Mouse (Mus musculus): ENCODE data around the gene Acad11. TPM values are rescaled to one million over a fixed set of nuclear protein-coding genes. Genes with fewer than 3 reads are reported as not detected.

Acad11 gene
- polyA plus RNA-seq, 1 experiment from 2014 or later: 10.3 TPM

DNA sequence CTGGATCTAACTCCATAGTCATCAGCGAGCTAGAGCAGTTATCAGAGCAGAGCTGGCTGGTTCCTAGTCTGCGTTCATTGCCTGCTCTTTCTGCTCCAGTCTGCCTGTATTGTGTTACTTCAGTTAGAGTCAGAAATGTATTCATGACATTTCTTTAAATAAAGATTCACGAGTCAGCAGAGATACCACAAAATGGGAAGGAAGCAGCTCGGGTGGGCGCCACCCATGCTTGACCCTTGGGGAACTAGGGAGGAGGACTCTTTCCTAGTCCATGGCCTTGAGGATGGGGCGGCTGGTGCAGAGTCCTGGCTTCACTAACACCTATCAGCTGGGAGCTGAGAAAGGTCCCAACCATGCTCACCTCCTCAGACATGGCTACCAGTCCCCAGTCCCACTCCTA lies 77.2 kb downstream of the Acad11 start:
- no peak for DNase-seq (ENCODE audit: low spot score)
- Histone ChIP-seq H3K4me3 (ENCODE audit: low read depth, low read length) (no peak overlapping the region), H3K27ac (replicated peaks; ENCODE audit: low read depth, low read length) (no peak overlapping the region)

DNA sequence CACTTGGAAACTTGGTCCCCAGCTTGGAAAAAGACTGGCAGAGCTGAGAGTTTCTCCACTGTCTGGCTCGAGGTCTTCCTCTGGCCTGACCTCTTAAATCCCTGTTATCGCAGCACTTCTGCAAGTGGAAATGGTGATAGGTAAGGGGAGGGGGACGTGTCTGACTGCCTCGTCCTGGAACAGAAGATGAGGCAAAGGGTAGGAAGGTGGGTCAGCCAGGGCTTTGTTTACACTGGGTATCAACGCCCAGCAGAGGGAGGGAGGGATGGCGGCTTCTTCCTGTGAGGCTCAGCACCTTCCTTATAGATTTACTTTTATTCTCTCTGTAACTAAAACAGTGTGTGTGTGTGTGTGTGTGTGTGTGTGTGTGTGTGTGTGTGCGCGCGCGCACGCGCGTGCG lies 79.6 kb downstream of the Acad11 start:
- Histone ChIP-seq H3K4me2 (ENCODE audit: low read depth, severe bottlenecking) (no peak overlapping the region), H3K27ac (replicated peaks; ENCODE audit: low read depth, low read length) (no peak overlapping the region), H3K36me3 (ENCODE audit: control insufficient read depth, insufficient read depth, low read length) (no peaks in the 10 kb centered on the region), H3K4me3 (ENCODE audit: low read depth, low read length) (no peak overlapping the region), H3K4me1 (ENCODE audit: control insufficient read depth, insufficient read depth, low read length) (no peaks in the 10 kb centered on the region), H3K9me3 (ENCODE audit: control insufficient read depth, low read length) (no peaks in the 10 kb centered on the region), H3K27me3 (ENCODE audit: control insufficient read depth, insufficient read depth, low read length) (no peaks in the 10 kb centered on the region), H3K9ac (ENCODE audit: low read length) (no peak overlapping the region)
- ATAC-seq (ENCODE audit: insufficient number of reproducible peaks, low FRiP score, low TSS enrichment, low read depth) (no peak), DNase-seq (ENCODE audit: low spot score) (no peak)
- WGBS: 87% methylated on average over 14 of the region's 14 CpGs

More for the DNA sequence above, 77.2 kb downstream of the Acad11 start:
- Histone ChIP-seq H3K4me1 (ENCODE audit: control insufficient read depth, insufficient read depth, low read length) (no peaks in the 10 kb centered on the region), H3K9ac (ENCODE audit: low read length) (no peak overlapping the region), H3K4me2 (ENCODE audit: low read depth, severe bottlenecking) (no peak overlapping the region), H3K9me3 (ENCODE audit: control insufficient read depth, low read length) (no peaks in the 10 kb centered on the region), H3K36me3 (ENCODE audit: control insufficient read depth, insufficient read depth, low read length) (no peaks in the 10 kb centered on the region), H3K27me3 (ENCODE audit: control insufficient read depth, insufficient read depth, low read length) (no peaks in the 10 kb centered on the region)
- WGBS: 92% methylated on average over 6 of the region's 6 CpGs
- ATAC-seq (ENCODE audit: insufficient number of reproducible peaks, low FRiP score, low TSS enrichment, low read depth): no peak

DNA sequence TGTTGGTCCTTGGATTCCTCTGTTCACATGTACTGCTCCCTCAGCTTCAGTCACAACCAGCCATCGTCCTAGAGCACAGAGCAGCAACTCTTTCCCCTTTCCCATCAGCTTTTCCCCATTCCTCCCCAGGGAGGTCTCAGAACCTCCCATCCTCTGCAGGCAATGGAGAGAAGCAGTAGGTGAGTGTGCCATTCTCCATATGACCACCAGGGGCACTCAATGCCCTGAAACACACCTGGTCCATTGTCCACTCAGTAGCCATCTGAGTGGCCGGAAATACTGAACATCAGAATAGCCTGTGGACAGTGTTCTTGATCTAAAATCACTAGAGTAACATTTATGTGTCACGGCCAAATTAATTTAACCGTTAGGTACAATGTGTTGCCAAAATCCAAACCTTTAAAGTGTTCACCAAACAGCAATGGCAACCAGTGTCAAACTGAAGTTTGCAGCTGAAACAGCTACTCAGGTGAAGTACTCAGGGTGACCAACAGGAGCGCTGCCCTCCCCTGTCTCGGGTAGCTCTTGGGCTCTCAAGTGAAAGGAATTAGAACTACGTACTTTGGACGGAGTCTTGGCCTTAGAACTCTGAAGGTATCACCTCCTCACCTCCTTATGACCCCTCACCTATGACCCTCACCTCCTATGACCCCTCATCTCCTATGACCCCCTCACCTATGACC lies 81.3 kb downstream of the Acad11 start:
- no peak overlapping the region for H3K27ac ChIP-seq (replicated peaks; ENCODE audit: low read depth, low read length)
- ATAC-seq (ENCODE audit: insufficient number of reproducible peaks, low FRiP score, low TSS enrichment, low read depth) (no peak), DNase-seq (ENCODE audit: low spot score) (no peak)
- H3K9ac ChIP-seq (ENCODE audit: low read length): no peak overlapping the region
- no peaks in the 10 kb centered on the region for H3K4me1 ChIP-seq (ENCODE audit: control insufficient read depth, insufficient read depth, low read length)
- H3K36me3 ChIP-seq (ENCODE audit: control insufficient read depth, insufficient read depth, low read length): no peaks in the 10 kb centered on the region
- no peaks in the 10 kb centered on the region for H3K27me3 ChIP-seq (ENCODE audit: control insufficient read depth, insufficient read depth, low read length)
- H3K9me3 ChIP-seq (ENCODE audit: control insufficient read depth, low read length): no peaks in the 10 kb centered on the region
- H3K4me2 ChIP-seq (ENCODE audit: low read depth, severe bottlenecking): no peak overlapping the region
- WGBS: 83% methylated on average over 8 of the region's 8 CpGs
- H3K4me3 ChIP-seq (ENCODE audit: low read depth, low read length): no peak overlapping the region

DNA sequence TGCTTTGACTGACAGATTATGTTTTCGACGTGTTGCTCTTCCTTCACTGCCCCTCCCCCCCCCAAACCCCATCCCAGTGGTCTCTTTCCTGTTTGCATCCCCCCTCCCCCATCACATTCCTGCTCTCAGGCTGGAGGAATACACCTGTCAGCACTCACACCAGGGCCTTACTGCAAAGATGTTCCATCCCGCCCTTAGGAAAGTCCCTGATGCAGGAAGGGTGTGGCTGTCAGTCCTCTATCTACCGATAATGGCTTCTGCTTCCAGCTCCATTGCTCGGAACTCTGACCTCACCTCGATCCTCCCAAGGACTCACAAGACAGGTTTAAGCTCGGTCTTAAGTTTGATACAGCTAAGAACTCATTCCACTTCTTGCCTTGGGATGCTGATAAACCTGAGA lies 83.5 kb downstream of the Acad11 start:
- no peaks in the 10 kb centered on the region for H3K4me1 ChIP-seq (ENCODE audit: control insufficient read depth, insufficient read depth, low read length)
- peaks cover 6% of the 10 kb centered on the region; the same call in 1 of the 2 replicates for H3K36me3 ChIP-seq (ENCODE audit: control insufficient read depth, insufficient read depth, low read length)
- H3K4me3 ChIP-seq (ENCODE audit: low read depth, low read length): no peak overlapping the region
- no peak overlapping the region for H3K9ac ChIP-seq (ENCODE audit: low read length)
- DNase-seq (ENCODE audit: low spot score): no peak
- H3K27ac ChIP-seq (replicated peaks; ENCODE audit: low read depth, low read length): no peak overlapping the region
- ATAC-seq (ENCODE audit: insufficient number of reproducible peaks, low FRiP score, low TSS enrichment, low read depth): no peak
- H3K4me2 ChIP-seq (ENCODE audit: low read depth, severe bottlenecking): no peak overlapping the region
- H3K9me3 ChIP-seq (ENCODE audit: control insufficient read depth, low read length): no peaks in the 10 kb centered on the region
- WGBS: 85% methylated on average over 7 of the region's 7 CpGs
- H3K27me3 ChIP-seq (ENCODE audit: control insufficient read depth, insufficient read depth, low read length): no peaks in the 10 kb centered on the region

DNA sequence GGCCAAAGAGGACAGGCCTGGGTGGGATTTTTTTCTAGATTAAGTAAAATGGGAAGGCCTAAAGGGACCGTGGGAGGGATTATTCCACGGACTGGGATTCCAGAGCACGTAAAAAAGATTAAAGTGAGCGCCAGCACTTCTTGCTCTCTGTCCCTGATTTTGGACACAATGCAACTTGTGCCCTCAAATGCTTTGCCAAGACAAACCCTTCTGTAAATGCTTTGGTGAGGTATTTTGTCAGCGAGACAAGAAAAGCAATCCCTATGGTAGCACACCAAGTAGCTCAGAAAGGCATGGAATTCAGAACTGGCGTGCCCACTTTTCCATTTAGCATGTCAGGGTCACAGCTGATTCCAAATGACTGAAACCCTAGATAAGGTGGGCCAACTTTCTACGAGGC lies 85.8 kb downstream of the Acad11 start:
- H3K4me3 ChIP-seq (ENCODE audit: low read depth, low read length): no peak overlapping the region
- H3K9ac ChIP-seq (ENCODE audit: low read length): no peak overlapping the region
- no peak overlapping the region for H3K27ac ChIP-seq (replicated peaks; ENCODE audit: low read depth, low read length)
- no peaks in the 10 kb centered on the region for H3K4me1 ChIP-seq (ENCODE audit: control insufficient read depth, insufficient read depth, low read length)
- H3K27me3 ChIP-seq (ENCODE audit: control insufficient read depth, insufficient read depth, low read length): no peaks in the 10 kb centered on the region
- no peak for DNase-seq (ENCODE audit: low spot score)
- no peaks in the 10 kb centered on the region for H3K9me3 ChIP-seq (ENCODE audit: control insufficient read depth, low read length)
- ATAC-seq (ENCODE audit: insufficient number of reproducible peaks, low FRiP score, low TSS enrichment, low read depth): no peak
- H3K36me3 ChIP-seq (ENCODE audit: control insufficient read depth, insufficient read depth, low read length): peaks cover 6% of the 10 kb centered on the region; the same call in 1 of the 2 replicates
- no peak overlapping the region for H3K4me2 ChIP-seq (ENCODE audit: low read depth, severe bottlenecking)
- WGBS: 92% methylated on average over 7 of the region's 7 CpGs

DNA sequence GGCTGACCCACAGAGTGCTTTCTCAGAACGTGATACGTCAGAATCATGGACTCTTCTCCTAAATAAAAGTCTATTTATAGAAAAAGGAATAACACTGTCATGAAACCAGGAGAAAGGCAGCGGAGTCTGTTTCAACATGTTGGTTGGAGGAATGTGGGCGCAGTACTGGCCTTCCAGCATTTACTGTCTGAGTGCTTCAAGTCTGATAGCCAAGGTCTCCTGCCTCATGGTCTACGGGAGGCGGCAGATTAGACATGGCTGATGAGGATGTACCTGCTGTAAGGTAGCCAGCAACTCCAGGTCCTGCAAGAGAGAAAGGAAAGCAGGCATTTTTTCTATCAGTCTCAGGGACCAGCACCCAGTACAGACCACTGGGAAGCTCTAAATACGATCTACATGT lies 88.9 kb downstream of the Acad11 start:
- 95% methylated on average over 7 of the region's 7 CpGs for WGBS
- no peak for DNase-seq (ENCODE audit: low spot score)
- Histone ChIP-seq H3K9ac (ENCODE audit: low read length) (no peak overlapping the region), H3K27ac (replicated peaks; ENCODE audit: low read depth, low read length) (no peak overlapping the region), H3K36me3 (ENCODE audit: control insufficient read depth, insufficient read depth, low read length) (peaks cover 17% of the 10 kb centered on the region; the same call in 1 of the 2 replicates), H3K4me1 (ENCODE audit: control insufficient read depth, insufficient read depth, low read length) (no peaks in the 10 kb centered on the region), H3K4me3 (ENCODE audit: low read depth, low read length) (no peak overlapping the region), H3K9me3 (ENCODE audit: control insufficient read depth, low read length) (no peaks in the 10 kb centered on the region), H3K4me2 (ENCODE audit: low read depth, severe bottlenecking) (no peak overlapping the region), H3K27me3 (ENCODE audit: control insufficient read depth, insufficient read depth, low read length) (no peaks in the 10 kb centered on the region)
- no peak for ATAC-seq (ENCODE audit: insufficient number of reproducible peaks, low FRiP score, low TSS enrichment, low read depth)

DNA sequence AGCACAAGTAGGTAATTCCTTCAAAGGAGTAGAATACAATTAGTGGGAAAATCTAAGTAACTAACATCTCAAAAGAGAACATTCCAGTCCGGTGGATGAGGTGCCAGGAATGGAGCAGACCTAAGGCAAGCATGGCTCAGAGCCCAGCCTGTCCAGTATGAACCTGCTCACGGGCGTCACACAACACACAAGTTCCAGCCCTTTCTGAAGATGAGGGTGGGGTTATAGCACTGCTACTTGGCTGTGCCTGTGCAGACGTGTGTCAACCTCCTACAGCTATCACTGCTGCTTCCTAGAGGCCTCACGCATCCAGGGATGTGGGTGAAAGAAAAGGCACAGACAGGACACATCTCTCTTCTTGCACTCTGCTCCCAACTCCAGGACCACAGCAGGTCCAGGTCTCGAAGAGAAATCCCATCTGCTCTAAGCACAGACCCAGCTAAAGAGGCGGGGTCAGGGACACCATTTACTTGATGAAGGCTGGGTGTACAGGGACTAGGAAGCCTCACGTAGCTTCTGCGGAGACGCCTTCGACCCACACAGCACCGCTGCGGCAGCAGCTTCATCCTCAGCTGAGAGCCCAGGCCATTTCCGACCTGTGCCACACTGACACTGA lies 92.0 kb downstream of the Acad11 start:
- Histone ChIP-seq H3K4me3 (ENCODE audit: low read depth, low read length) (no peak overlapping the region), H3K9me3 (ENCODE audit: control insufficient read depth, low read length) (no peaks in the 10 kb centered on the region), H3K27ac (replicated peaks; ENCODE audit: low read depth, low read length) (no peak overlapping the region), H3K4me1 (ENCODE audit: control insufficient read depth, insufficient read depth, low read length) (no peaks in the 10 kb centered on the region), H3K9ac (ENCODE audit: low read length) (no peak overlapping the region), H3K27me3 (ENCODE audit: control insufficient read depth, insufficient read depth, low read length) (no peaks in the 10 kb centered on the region), H3K36me3 (ENCODE audit: control insufficient read depth, insufficient read depth, low read length) (peaks cover 28% of the 10 kb centered on the region), H3K4me2 (ENCODE audit: low read depth, severe bottlenecking) (no peak overlapping the region)
- ATAC-seq (ENCODE audit: insufficient number of reproducible peaks, low FRiP score, low TSS enrichment, low read depth) (no peak), DNase-seq (ENCODE audit: low spot score) (no peak)
- 96% methylated on average over 14 of the region's 14 CpGs for WGBS

DNA sequence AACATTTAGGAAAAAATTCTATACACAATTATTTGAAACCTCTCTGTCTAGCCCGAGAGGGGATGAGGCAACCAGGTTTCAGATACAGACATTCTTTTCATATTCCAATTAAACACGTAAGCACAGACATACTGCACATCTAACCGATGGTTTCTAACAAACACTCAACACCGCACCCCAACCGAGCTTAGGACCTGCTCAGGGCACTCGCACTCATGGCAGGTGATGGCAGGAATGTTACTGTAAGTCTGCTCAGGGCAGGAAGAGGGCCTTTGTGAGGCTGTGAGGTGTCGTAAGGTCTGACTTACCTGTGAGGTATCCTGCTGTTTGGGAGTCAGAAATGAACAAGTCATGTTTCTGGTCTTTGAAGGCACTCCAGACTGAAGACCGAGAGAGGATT lies 93.3 kb downstream of the Acad11 start:
- 94% methylated on average over 8 of the region's 8 CpGs for WGBS
- ATAC-seq (ENCODE audit: insufficient number of reproducible peaks, low FRiP score, low TSS enrichment, low read depth) (no peak), DNase-seq (ENCODE audit: low spot score) (no peak)

More for the DNA sequence above, 93.3 kb downstream of the Acad11 start:
- no peaks in the 10 kb centered on the region for H3K4me1 ChIP-seq (ENCODE audit: control insufficient read depth, insufficient read depth, low read length)
- no peak overlapping the region for H3K4me2 ChIP-seq (ENCODE audit: low read depth, severe bottlenecking)
- H3K9ac ChIP-seq (ENCODE audit: low read length): no peak overlapping the region
- no peaks in the 10 kb centered on the region for H3K27me3 ChIP-seq (ENCODE audit: control insufficient read depth, insufficient read depth, low read length)
- H3K9me3 ChIP-seq (ENCODE audit: control insufficient read depth, low read length): no peaks in the 10 kb centered on the region
- H3K27ac ChIP-seq (replicated peaks; ENCODE audit: low read depth, low read length): no peak overlapping the region
- H3K4me3 ChIP-seq (ENCODE audit: low read depth, low read length): no peak overlapping the region
- peaks cover 26% of the 10 kb centered on the region for H3K36me3 ChIP-seq (ENCODE audit: control insufficient read depth, insufficient read depth, low read length)

Data from limb, embryonic 11.5 days (tissue).